ENCODE assay signal across 9 mouse cellular contexts in the genomic region with DNA sequence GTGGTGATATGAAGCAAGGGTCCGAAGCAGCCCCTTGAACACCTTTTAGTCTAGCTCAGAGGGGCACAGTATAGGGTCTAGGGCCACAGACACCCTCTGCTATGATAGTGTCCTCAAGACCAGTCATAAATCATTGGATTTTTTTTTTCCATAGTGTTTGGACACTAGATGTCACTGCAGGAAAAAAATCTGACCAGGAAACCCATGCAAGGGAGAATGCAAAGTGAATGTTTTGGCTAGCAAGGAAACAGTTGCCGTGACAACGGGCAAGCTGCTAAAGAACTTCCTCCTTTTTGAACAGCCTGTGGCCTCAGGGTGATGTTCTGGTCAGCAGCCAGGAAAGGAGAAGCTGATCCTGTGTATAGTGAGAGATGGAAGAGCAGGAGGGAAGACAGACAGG.
DNase-seq lines count a peak whose midpoint lies in the region; ATAC-seq lines count a peak whose summit lies in the region.
"Had no signal": no experiment of that assay in that cellular context is flagged by ENCODE, and none has a peak within 500 bp of the region (broad histone marks: within the 10 kb centered on the region; RNA-seq: fewer than 3 reads in every experiment).

No protein-coding gene starts in this region.

- H3K27ac ChIP-seq in liver, embryonic 12.5 days: no peak overlapping the region
- no peak overlapping the region for H3K27ac ChIP-seq in midbrain, embryonic 16.5 days (ENCODE audit: low read length)
- H3K27ac ChIP-seq: heart, embryonic 13.5 days had no signal

- no peaks in the 10 kb centered on the region for H3K36me3 ChIP-seq in liver, embryonic 12.5 days
- H3K36me3 ChIP-seq in midbrain, embryonic 16.5 days (ENCODE audit: control insufficient read depth, insufficient read depth, low read length): no peaks in the 10 kb centered on the region
- H3K36me3 ChIP-seq: heart, embryonic 13.5 days had no signal

- H3K4me1 ChIP-seq in liver, embryonic 12.5 days: no peaks in the 10 kb centered on the region
- peaks cover 4% of the 10 kb centered on the region for H3K4me1 ChIP-seq in midbrain, embryonic 16.5 days (ENCODE audit: control insufficient read depth, insufficient read depth, low read length)

- intact Hi-C loops in left cerebral cortex, postnatal 36 days (cut with DNase I): loop anchor here (1.0 to 10.0 kb wide), 5 partner anchors 67 to 397 kb away; a partner anchor contains a TSS

- H3K9me3 ChIP-seq in liver, embryonic 12.5 days (replicated peaks): no peaks in the 10 kb centered on the region
- no peaks in the 10 kb centered on the region for H3K9me3 ChIP-seq in midbrain, embryonic 16.5 days (replicated peaks; ENCODE audit: control insufficient read depth, low read length, poor library complexity, severe bottlenecking)
- H3K9me3 ChIP-seq: heart, embryonic 13.5 days had no signal

- 27% methylated on average over 3 of the region's 3 CpGs for WGBS in liver, embryonic 12.5 days (ENCODE audit: insufficient replicate concordance)
- 29% methylated on average over 3 of the region's 3 CpGs for WGBS in midbrain, embryonic 16.5 days

- ATAC-seq in liver, embryonic 12.5 days: no peak
- peak; percentile 91 for ATAC-seq in granulocyte monocyte progenitor cell, adult 5-6 weeks (replicated peaks; ENCODE audit: poor library complexity, severe bottlenecking)
- peak; percentile 88 for ATAC-seq in midbrain, embryonic 16.5 days

- H3K4me3 ChIP-seq in liver, embryonic 12.5 days: no peak overlapping the region
- no peak overlapping the region for H3K4me3 ChIP-seq in midbrain, embryonic 16.5 days (ENCODE audit: low read depth, low read length)
- H3K4me3 ChIP-seq: heart, embryonic 13.5 days had no signal

- no peak overlapping the region for H3K9ac ChIP-seq in liver, embryonic 12.5 days
- H3K9ac ChIP-seq in midbrain, embryonic 16.5 days (ENCODE audit: low read depth, low read length): no peak overlapping the region
- H3K9ac ChIP-seq: heart, embryonic 13.5 days had no signal

- no peak overlapping the region for H3K4me2 ChIP-seq in liver, embryonic 12.5 days
- peak overlapping the region; percentile 29 for H3K4me2 ChIP-seq in midbrain, embryonic 16.5 days (ENCODE audit: low read length)
- H3K4me2 ChIP-seq: heart, embryonic 13.5 days had no signal

- no peaks in the 10 kb centered on the region; the same call in 1 of the 2 replicates for H3K27me3 ChIP-seq in liver, embryonic 12.5 days (replicated peaks)
- no peaks in the 10 kb centered on the region; the same call in 1 of the 2 replicates for H3K27me3 ChIP-seq in midbrain, embryonic 16.5 days (ENCODE audit: control insufficient read depth, insufficient read depth, low read depth, low read length)

- DNase-seq in liver: peak; percentile 21
- peak; percentile 88 for DNase-seq in embryo, embryonic 10 days (ENCODE audit: low spot score)
- peak; percentile 87 for DNase-seq in kidney, adult 9 months
- peak; percentile 37 to 61 for DNase-seq in left cerebral cortex, postnatal 36 days (ENCODE audit: low spot score in 2 of 2)
- peak; percentile 36 for DNase-seq in testis, postnatal 14 days (ENCODE audit: low spot score)

Comparison
In these comparisons a context has a peak if more than half of its experiments do, and no peak if none do; other contexts are left out.
1. DNase-seq: peak in every context shown above with its lines; median percentile 88 in embryo, embryonic 10 days; 87 in kidney, adult 9 months; 49 in left cerebral cortex, postnatal 36 days; 36 in testis, postnatal 14 days; 21 in liver.